Comparison of ENCODE assay signal across 20 mouse cellular contexts in genomic region chr9:67072182-67072581, GRCm38 (mm10). TPM values are rescaled to one million over a fixed set of nuclear protein-coding genes. Genes with fewer than 3 reads are reported as not detected.
A peak's percentile ranks its signal among the peaks of the same experiment; 100 is the strongest.
DNase-seq lines count a peak whose midpoint lies in the region; ATAC-seq and TF ChIP-seq lines count a peak whose summit lies in the region.
"Had no signal": no experiment of that assay in that cellular context is flagged by ENCODE, and none has a peak within 500 bp of the region (broad histone marks: within the 10 kb centered on the region; RNA-seq: fewer than 3 reads in every experiment).

No protein-coding gene starts in this region.

- H3K9me3 ChIP-seq in embryonic facial prominence, embryonic 12.5 days, result no peaks in the 10 kb centered on the region
- H3K9me3 ChIP-seq in embryonic facial prominence, embryonic 10.5 days, result no peaks in the 10 kb centered on the region
- no peaks in the 10 kb centered on the region for H3K9me3 ChIP-seq in liver, embryonic 12.5 days (replicated peaks)
- no peaks in the 10 kb centered on the region for H3K9me3 ChIP-seq in intestine, embryonic 15.5 days
- no peaks in the 10 kb centered on the region for H3K9me3 ChIP-seq in stomach, embryonic 15.5 days
- no peaks in the 10 kb centered on the region for H3K9me3 ChIP-seq in midbrain, embryonic 16.5 days (replicated peaks; ENCODE audit: control insufficient read depth, low read length, poor library complexity, severe bottlenecking)
- H3K9me3 ChIP-seq: forebrain, embryonic 15.5 days; G1E; heart, embryonic 10.5 days; hindbrain, embryonic 12.5 days; midbrain, embryonic 12.5 days had no signal

- no peaks in the 10 kb centered on the region for H3K27me3 ChIP-seq in embryonic facial prominence, embryonic 12.5 days
- no peaks in the 10 kb centered on the region for H3K27me3 ChIP-seq in embryonic facial prominence, embryonic 10.5 days (replicated peaks; ENCODE audit: low read depth, poor library complexity, severe bottlenecking)
- no peaks in the 10 kb centered on the region for H3K27me3 ChIP-seq in liver, adult 2 months (ENCODE audit: control insufficient read depth, insufficient read depth, low read length)
- H3K27me3 ChIP-seq in liver, embryonic 12.5 days (replicated peaks), result no peaks in the 10 kb centered on the region
- H3K27me3 ChIP-seq in intestine, embryonic 15.5 days (replicated peaks), result no peaks in the 10 kb centered on the region
- no peaks in the 10 kb centered on the region for H3K27me3 ChIP-seq in stomach, embryonic 15.5 days (replicated peaks)
- no peaks in the 10 kb centered on the region for H3K27me3 ChIP-seq in midbrain, embryonic 16.5 days (ENCODE audit: control insufficient read depth, insufficient read depth, low read depth, low read length)
- H3K27me3 ChIP-seq: forebrain, embryonic 15.5 days; hindbrain, embryonic 12.5 days; midbrain, embryonic 12.5 days had no signal

- H3K9ac ChIP-seq in embryonic facial prominence, embryonic 12.5 days, result no peak overlapping the region
- H3K9ac ChIP-seq in liver, adult 2 months (ENCODE audit: low read depth, low read length), result no peak overlapping the region
- H3K9ac ChIP-seq in liver, embryonic 12.5 days, result no peak overlapping the region
- no peak overlapping the region for H3K9ac ChIP-seq in intestine, embryonic 15.5 days
- H3K9ac ChIP-seq in stomach, embryonic 15.5 days, result no peak overlapping the region
- H3K9ac ChIP-seq in midbrain, embryonic 16.5 days (ENCODE audit: low read depth, low read length), result no peak overlapping the region
- H3K9ac ChIP-seq: forebrain, embryonic 15.5 days; hindbrain, embryonic 12.5 days; midbrain, embryonic 12.5 days had no signal

- TF ChIP-seq POLR2A in liver, adult 2 months (IDR thresholded peaks at IDR 0.05; ENCODE audit: extremely low read depth, insufficient read depth, low read length), result no peak

- DNase-seq in embryonic facial prominence, embryonic 10.5 days (ENCODE audit: low spot score), result no peak
- DNase-seq in liver, adult 2 months (ENCODE audit: extremely low read depth, low read depth, low spot score), result peak; percentile 97
- DNase-seq: cerebellum, adult 11-12 months; cerebellum, postnatal 36 days; gastrocnemius, postnatal 36 days; heart, postnatal 10 days; right cerebral cortex, postnatal 14 days; spleen, adult 18-20 months had no signal

- peaks cover 12% of the 10 kb centered on the region for H3K4me1 ChIP-seq in embryonic facial prominence, embryonic 12.5 days
- H3K4me1 ChIP-seq in embryonic facial prominence, embryonic 10.5 days, result peaks cover 11% of the 10 kb centered on the region
- H3K4me1 ChIP-seq in liver, adult 2 months (ENCODE audit: control insufficient read depth, insufficient read depth, low read length), result peaks cover 2% of the 10 kb centered on the region
- peaks cover 34% of the 10 kb centered on the region for H3K4me1 ChIP-seq in liver, embryonic 12.5 days
- H3K4me1 ChIP-seq in intestine, embryonic 15.5 days (replicated peaks), result peaks cover 11% of the 10 kb centered on the region
- peaks cover 9% of the 10 kb centered on the region for H3K4me1 ChIP-seq in stomach, embryonic 15.5 days
- no peaks in the 10 kb centered on the region for H3K4me1 ChIP-seq in midbrain, embryonic 16.5 days (ENCODE audit: control insufficient read depth, insufficient read depth, low read length)
- H3K4me1 ChIP-seq: forebrain, embryonic 15.5 days; hindbrain, embryonic 12.5 days had no signal

- WGBS in embryonic facial prominence, embryonic 12.5 days, result 56% methylated on average over 2 of the region's 2 CpGs
- WGBS in embryonic facial prominence, embryonic 10.5 days, result 66% methylated on average over 2 of the region's 2 CpGs
- WGBS in liver, adult 2 months, result 19% methylated on average over 2 of the region's 2 CpGs
- WGBS in liver, embryonic 12.5 days (ENCODE audit: insufficient replicate concordance), result 26% methylated on average over 2 of the region's 2 CpGs
- WGBS in intestine, embryonic 15.5 days, result 27% methylated on average over 2 of the region's 2 CpGs
- 32% methylated on average over 2 of the region's 2 CpGs for WGBS in stomach, embryonic 15.5 days
- 70% methylated on average over 2 of the region's 2 CpGs for WGBS in midbrain, embryonic 16.5 days

- ATAC-seq in embryonic facial prominence, embryonic 12.5 days (ENCODE audit: insufficient number of reproducible peaks, insufficient read depth, low FRiP score, low TSS enrichment), result no peak
- no peak for ATAC-seq in liver, embryonic 12.5 days
- peak; percentile 73 for ATAC-seq in intestine, embryonic 15.5 days
- ATAC-seq in stomach, embryonic 15.5 days (ENCODE audit: insufficient read depth, low FRiP score, low read depth), result no peak
- no peak for ATAC-seq in erythroblast, adult 5-6 weeks (replicated peaks; ENCODE audit: low FRiP score, poor library complexity, severe bottlenecking)
- ATAC-seq in midbrain, embryonic 16.5 days, result no peak
- ATAC-seq: forebrain, embryonic 15.5 days; lung, postnatal 0 days had no signal

- H3K36me3 ChIP-seq in embryonic facial prominence, embryonic 12.5 days, result no peaks in the 10 kb centered on the region
- no peaks in the 10 kb centered on the region for H3K36me3 ChIP-seq in embryonic facial prominence, embryonic 10.5 days (replicated peaks)
- no peaks in the 10 kb centered on the region for H3K36me3 ChIP-seq in liver, adult 2 months (ENCODE audit: control insufficient read depth, insufficient read depth, low read length)
- H3K36me3 ChIP-seq in liver, embryonic 12.5 days, result no peaks in the 10 kb centered on the region
- H3K36me3 ChIP-seq in intestine, embryonic 15.5 days, result no peaks in the 10 kb centered on the region
- H3K36me3 ChIP-seq in stomach, embryonic 15.5 days, result no peaks in the 10 kb centered on the region
- H3K36me3 ChIP-seq in midbrain, embryonic 16.5 days (ENCODE audit: control insufficient read depth, insufficient read depth, low read length), result no peaks in the 10 kb centered on the region
- H3K36me3 ChIP-seq: forebrain, embryonic 15.5 days; G1E; heart, embryonic 10.5 days; hindbrain, embryonic 12.5 days; midbrain, embryonic 12.5 days had no signal

- H3K4me3 ChIP-seq in embryonic facial prominence, embryonic 12.5 days, result no peak overlapping the region
- H3K4me3 ChIP-seq in embryonic facial prominence, embryonic 10.5 days, result no peak overlapping the region
- H3K4me3 ChIP-seq in liver, adult 2 months (ENCODE audit: insufficient read depth, low read depth, low read length), result no peak overlapping the region
- no peak overlapping the region for H3K4me3 ChIP-seq in liver, embryonic 12.5 days
- no peak overlapping the region for H3K4me3 ChIP-seq in intestine, embryonic 15.5 days (replicated peaks)
- no peak overlapping the region for H3K4me3 ChIP-seq in stomach, embryonic 15.5 days (replicated peaks)
- no peak overlapping the region for H3K4me3 ChIP-seq in midbrain, embryonic 16.5 days (ENCODE audit: low read depth, low read length)
- H3K4me3 ChIP-seq: forebrain, embryonic 15.5 days; heart, embryonic 10.5 days; hindbrain, embryonic 12.5 days; midbrain, embryonic 12.5 days had no signal

- H3K27ac ChIP-seq in embryonic facial prominence, embryonic 12.5 days, result peak overlapping the region; percentile 90
- H3K27ac ChIP-seq in embryonic facial prominence, embryonic 10.5 days (replicated peaks), result no peak overlapping the region
- 0 out of 2 replicates have a peak overlapping the region, but pooled peaks have one; percentile 32 for H3K27ac ChIP-seq in liver, adult 2 months (replicated peaks; ENCODE audit: insufficient read depth, low read depth, low read length)
- no peak overlapping the region for H3K27ac ChIP-seq in liver, embryonic 12.5 days
- peak overlapping the region; percentile 82; the same call in 1 of the 2 replicates for H3K27ac ChIP-seq in intestine, embryonic 15.5 days
- peak overlapping the region; percentile 89; the same call in 1 of the 2 replicates for H3K27ac ChIP-seq in stomach, embryonic 15.5 days
- H3K27ac ChIP-seq in midbrain, embryonic 16.5 days (ENCODE audit: low read length), result no peak overlapping the region
- H3K27ac ChIP-seq: forebrain, embryonic 15.5 days; hindbrain, embryonic 12.5 days; midbrain, embryonic 12.5 days had no signal

- no peak overlapping the region for H3K4me2 ChIP-seq in embryonic facial prominence, embryonic 12.5 days (replicated peaks)
- no peak overlapping the region for H3K4me2 ChIP-seq in liver, embryonic 12.5 days
- H3K4me2 ChIP-seq in intestine, embryonic 15.5 days (replicated peaks), result no peak overlapping the region
- H3K4me2 ChIP-seq in stomach, embryonic 15.5 days, result no peak overlapping the region
- H3K4me2 ChIP-seq in midbrain, embryonic 16.5 days (ENCODE audit: low read length), result no peak overlapping the region
- H3K4me2 ChIP-seq: forebrain, embryonic 15.5 days; hindbrain, embryonic 12.5 days; midbrain, embryonic 12.5 days had no signal

- no peaks in the 10 kb centered on the region for H3K79me2 ChIP-seq in liver, adult 2 months (ENCODE audit: control insufficient read depth, insufficient read depth, low read length)

- TF ChIP-seq CTCF in liver, adult 2 months (IDR thresholded peaks at IDR 0.05; ENCODE audit: low read depth, low read length), result no peak

RNA-seq across cellular contexts. Expression of gene Tpm1, which starts 23.0 kb away (rescaled TPM):
- polyA plus RNA-seq in embryonic facial prominence, embryonic 12.5 days (2016; fragmentation: Nextera tagmentation; extraction: Ambion mirVana), result 673 and 801 TPM in 2 replicates
- polyA plus RNA-seq in embryonic facial prominence, embryonic 10.5 days (2016; fragmentation: Nextera tagmentation; extraction: Ambion mirVana), result 331 and 369 TPM in 2 replicates
- 26.0 and 35.0 TPM in 2 replicates for total RNA-seq in liver, adult 2 months (2014; rRNA removed)
- polyA plus RNA-seq in liver, adult 2 months (2012; rRNA removed), result 16.1 and 17.6 TPM in 2 replicates
- polyA plus RNA-seq in liver, embryonic 12.5 days (2016; fragmentation: Nextera tagmentation; extraction: Ambion mirVana), result 214 and 225 TPM in 2 replicates
- 994 and 1,099 TPM in 2 replicates for polyA plus RNA-seq in intestine, embryonic 15.5 days (2015; fragmentation: Nextera tagmentation; extraction: Ambion mirVana)
- polyA plus RNA-seq in stomach, embryonic 15.5 days (2015; fragmentation: Nextera tagmentation; extraction: Ambion mirVana), result 1,038 and 1,102 TPM in 2 replicates
- total RNA-seq in erythroblast, adult 5-6 weeks (2015; ENCODE audit: low replicate concordance), result 213 and 329 TPM in 2 replicates
- total RNA-seq in erythroblast, adult 5-6 weeks (2017; ENCODE audit: low replicate concordance), result 393 and 461 TPM in 2 replicates
- polyA plus RNA-seq in midbrain, embryonic 16.5 days (2015; fragmentation: Nextera tagmentation; extraction: Ambion mirVana), result 156 and 159 TPM in 2 replicates

Comparison
In these comparisons a context has a peak if more than half of its experiments do, and no peak if none do; other contexts are left out.
1. H3K27ac ChIP-seq: peak in embryonic facial prominence, embryonic 12.5 days (single experiment), liver, adult 2 months (single experiment), intestine, embryonic 15.5 days (single experiment) and stomach, embryonic 15.5 days (single experiment); none in embryonic facial prominence, embryonic 10.5 days (single experiment), liver, embryonic 12.5 days (single experiment) and midbrain, embryonic 16.5 days (single experiment).